Mouse (Mus musculus) natural killer cell, adult 2 months (primary cell): ENCODE data around the gene 1700016H13Rik.
A peak's percentile ranks its signal among the peaks of the same experiment; 100 is the strongest.

Source experiments
- DNase-seq, 2 experiments: peaks; one replicate each; pipeline ENCODE4 v3.0.0; 2022; ENCODE audit warnings: low spot score in 2 of 2

1700016H13Rik gene

DNA sequence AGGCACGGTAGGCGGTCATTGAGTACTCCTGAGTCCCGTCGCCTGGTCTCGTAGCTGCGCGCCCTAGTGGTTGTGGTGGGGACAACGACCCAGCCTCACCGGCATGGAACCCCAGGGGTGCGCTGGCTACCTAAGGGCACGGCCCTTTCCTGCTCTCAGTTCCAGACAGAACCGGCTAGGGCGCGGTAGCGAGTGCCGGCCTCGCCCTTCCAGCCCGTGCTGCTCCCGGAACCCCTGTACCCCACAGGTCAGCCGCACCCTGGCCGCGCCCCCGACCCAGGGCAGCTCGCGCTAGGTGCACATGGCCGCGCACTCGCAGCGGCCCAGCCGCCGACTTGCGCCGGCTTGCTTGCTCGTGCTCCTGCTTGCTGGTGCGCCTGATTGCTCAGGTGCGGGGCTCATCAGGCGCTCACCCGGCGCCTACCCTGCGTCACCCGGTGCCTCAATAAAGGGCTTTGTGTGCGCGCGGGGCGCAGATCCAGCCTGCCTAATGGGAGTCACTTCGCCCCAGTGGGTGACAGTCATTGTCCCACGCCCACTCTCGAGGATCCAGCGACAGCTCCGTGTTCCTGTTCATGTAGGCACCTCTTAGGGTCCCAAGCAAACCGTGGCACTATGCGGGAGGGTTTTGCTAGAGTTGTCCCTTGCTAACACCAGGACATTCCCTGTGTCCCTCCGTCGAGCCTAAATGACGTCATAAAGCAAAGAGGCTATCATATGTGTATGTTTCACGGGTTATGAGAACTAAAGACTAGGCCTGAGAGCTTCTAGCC lies at the start of gene 1700016H13Rik:
Gene 1700016H13Rik (minus strand): TSS at position 665 of the 773 bp plus-strand sequence.
- peak; percentile 53 to 74 for DNase-seq

DNA sequence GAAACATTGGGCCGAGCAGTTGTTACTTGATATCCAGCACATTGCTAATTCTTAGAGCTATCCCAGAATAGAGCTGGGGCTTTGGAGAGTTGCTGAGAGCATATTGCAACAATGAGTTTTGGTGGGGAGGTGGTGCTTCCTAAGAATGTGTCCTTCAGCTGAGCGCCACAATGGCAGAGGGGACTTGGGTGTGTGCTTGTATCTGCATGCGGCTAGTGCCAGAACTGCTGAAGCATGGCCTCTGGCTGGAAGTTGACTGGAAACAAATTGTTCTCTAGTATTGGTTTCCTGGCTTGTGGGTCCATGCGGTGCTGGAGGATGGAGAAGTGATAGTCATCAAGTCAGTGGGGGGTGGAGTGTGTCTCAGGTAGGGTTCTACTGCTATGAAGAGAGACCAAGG lies 49.5 kb upstream of the 1700016H13Rik start:
- no peak for DNase-seq

DNA sequence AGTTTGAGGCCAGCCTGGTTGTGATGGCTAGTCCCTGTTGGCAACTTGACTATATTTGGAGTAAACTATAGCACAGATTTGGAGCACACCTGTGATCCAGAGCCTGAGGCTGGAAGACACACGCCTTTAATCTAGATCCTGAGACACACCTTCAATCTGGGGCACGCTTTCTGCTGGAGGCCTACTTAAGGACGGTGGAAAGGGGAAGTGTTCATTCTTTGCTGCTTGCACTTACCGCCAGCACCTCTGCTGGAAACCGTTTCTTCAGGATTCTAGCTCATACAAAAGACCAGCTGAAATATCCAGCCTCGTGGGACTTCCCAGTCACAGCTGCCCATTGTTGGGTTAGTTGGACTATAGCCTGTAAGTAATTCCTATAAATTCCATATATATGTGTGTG lies 46.7 kb upstream of the 1700016H13Rik start:
- no peak for DNase-seq

DNA sequence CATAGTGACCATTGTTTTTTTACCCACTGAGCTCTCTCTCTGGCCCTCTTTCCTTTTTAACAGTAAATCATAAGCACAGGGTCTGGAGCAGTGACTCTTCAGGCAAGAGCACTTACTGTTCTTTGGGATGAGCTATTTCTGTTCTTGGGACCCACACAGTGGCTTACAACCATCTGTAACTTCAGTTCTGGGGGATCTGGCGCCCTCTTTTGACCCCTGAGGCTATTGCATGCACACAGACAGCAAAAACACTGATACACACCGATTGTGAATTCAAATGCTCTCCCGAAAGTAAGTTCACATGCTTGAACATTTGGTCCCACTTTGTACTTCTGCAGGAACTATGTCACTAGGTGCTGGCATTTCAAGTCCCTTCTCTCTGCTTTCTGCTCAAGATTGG lies 45.7 kb upstream of the 1700016H13Rik start:
- DNase-seq = no peak

DNA sequence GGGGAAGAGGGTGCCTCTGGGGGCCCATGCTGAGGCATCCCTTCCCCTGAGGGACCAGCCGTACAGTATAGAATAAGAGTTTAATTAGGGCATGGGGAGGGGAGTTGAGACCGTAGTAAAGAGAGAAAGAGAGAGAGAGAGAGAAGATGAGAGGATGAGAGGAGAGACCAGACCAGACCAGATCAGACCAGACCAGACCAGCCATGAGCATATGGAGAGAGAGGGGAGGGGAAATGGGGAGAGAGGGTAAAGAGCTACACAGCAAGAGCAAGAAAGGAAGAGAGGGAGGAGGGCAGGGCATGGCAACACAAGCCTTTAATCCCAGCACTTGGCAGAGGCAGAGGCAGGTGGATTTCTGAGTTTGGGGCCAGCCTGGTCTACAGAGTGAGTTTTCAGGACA lies 44.9 kb upstream of the 1700016H13Rik start:
- no peak for DNase-seq

DNA sequence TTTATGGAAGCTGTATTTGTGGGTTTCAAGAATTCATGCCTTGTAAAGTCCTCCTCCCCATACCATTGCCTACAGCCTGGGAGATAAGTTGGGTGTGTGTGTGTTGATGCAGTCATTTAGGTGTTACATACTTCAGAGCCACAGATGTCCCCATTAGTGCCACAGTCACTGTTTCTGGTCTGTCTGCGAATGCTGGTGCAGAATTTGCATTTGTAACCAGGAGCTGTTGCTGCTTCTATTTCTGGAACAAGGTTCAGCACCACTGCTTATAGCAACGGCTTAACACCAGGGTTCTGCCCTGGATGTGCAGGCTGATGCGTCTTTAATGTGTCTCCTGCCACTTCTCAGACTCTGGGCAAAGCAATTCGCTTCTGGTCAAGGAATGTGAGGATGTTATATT lies 43.7 kb upstream of the 1700016H13Rik start:
- DNase-seq = peak in 1 of 2 experiments; percentile 54

DNA sequence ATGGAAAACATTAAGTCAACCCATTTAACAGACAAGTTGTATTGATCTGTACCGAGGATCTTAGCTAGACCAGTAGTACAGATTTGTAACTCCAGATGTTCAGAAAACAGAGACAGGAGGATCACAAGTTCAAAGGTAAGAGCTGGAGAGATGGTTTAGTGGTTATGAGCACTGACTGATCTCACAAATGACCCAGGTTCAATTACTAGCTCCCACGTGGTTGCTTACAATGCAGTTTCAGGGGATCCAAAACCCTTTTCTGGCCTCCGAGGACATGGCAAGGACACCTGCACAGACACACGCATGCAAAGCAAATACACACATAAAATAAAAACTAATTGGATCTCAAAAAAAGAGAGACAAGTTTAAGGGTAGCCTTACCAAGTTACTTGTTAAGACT lies 42.8 kb upstream of the 1700016H13Rik start:
- DNase-seq = no peak

DNA sequence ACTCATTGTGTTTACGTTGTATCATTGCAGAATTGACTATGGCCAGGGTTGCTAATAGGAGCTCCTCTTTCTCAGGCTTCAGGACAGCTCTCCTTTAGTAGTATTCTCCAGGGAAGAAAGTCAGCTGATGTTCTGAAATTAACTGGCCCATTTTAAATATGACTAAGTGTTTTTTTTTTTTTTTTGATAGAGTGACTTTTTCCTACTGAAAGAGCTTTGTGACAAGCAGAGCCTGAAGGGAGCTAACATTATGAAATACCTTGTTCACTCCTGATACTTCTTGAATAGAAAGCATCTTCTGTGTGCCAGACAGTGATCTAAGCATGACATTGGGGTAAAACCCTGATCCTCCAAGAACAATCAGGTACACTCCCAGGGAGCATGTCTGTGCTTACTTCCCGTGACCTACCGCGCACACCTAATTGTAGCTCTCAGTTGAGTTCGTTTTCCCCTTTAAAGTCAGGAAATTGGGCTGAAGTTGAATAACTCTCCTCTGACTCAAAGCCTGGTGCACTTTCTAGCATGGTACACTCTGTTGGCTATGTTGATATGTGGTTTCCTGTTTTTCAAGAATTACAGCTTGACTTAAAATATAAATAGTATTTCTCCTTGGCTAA lies 42.2 kb upstream of the 1700016H13Rik start:
- no peak for DNase-seq

DNA sequence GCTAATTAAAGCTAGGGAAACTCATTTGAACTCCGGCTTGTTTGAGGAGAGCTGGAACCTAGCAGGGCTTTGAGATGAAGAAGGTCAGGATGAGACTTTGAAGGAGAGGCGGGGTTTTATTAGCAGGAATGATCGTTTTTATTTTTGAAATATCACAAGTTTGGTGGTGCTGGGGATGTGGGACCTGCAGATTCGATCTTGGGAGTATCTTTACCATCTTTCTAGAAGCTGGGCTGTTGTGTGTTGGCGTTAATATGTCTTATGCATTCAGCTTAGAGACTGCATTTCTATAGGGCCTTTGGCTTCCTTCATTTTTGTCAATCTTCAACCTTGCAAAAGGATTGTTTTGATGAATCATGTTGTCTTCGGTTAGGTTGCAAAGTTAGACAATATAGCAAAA lies 38.3 kb upstream of the 1700016H13Rik start:
- DNase-seq = no peak

DNA sequence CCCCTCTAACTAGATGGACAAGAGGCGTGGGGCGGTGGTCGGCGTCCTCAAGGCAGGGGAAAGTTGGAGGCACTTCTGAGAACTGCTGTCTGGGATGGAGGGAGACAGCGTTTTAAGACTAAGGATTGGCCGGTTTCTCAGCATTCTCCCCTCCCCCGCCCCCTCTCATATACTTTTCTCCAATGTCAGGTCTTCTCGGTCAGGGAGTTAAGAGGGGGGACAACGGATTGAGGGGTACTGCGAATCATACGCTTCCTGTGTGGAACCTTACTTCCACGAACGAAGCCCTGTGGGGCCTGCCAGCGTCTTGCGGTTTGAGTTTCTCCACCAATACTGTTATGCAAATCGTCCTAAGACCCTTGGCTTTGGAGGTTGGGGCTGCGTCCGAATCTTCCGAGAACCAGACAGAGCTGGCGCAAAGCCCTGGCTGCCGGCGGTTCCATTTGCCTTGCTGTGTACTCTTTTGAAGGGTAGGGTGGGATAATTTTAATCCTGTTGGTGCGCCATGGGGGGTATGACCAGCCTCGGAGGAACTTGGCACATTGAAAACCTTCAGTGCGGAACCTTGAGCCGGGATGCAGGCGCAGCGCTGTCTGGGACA lies 37.3 kb upstream of the 1700016H13Rik start:
- DNase-seq = no peak

DNA sequence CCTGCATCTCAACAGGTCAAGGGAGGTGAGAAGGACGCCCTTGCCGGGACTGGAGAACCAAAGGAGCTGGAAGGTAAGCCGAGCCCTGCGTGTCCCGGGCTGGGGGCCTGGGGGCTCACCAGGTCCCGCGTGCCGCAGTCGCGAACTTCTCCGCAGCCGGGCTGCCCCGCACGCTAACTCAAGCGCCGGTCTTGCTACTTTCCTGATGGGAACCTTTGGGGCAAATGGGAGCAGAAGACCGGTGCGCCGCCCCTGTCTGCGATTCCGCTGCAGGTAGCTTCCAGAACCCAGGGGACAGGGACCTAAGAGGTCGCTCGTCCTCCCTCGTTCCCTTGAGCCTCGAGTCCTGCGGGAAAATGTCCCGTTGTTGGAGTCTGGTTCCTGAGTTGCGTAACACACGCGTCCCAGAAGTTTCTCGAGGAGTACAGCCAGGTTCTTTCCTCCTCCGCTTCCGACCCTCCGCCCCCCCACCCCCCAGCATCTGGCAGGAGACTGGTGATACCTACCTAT lies 36.8 kb upstream of the 1700016H13Rik start:
- DNase-seq = no peak

DNA sequence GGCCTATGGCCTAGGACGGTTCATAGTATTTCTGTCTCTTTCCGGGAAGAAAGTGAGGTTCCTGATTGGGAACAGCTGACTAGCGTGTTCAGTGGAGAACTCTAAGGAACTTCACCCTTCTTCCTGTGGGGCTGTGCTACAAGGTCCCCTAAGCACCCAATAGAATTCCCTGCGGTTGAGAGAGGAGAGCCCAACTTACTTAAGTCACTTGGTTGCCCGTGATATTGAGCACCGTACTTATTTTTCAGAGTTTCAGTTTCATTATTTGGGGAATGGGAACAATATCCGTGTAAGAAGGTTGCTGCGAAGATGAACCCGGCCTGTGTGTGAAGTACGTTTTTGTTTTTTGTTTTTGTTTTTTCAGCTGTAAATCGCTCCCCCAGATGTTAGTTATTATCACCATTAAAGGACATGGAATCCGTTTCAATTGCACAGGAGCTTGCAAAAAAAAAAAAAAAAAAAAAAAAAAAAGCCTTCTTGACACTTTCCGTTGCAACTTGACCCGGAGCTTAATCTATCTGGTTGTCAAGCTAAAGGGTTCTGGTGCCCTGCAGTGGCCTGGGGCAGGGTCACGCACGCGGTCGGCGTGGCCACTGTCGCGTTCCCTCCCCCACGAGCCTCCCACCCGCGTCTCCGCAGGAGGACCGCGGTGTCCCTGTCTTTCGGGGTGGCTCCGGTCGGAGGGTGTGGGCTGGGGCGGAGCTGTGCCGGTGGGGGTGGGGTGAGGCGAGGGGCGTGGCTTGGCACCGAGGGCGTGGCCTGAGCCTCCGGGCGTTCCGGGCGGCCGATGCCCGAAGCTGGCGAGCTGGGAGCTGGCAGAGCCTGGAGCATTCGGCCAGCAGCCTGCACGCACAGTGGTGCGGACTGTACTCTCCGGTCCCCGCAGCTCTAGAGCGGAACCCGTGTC lies 36.1 kb upstream of the 1700016H13Rik start, which contains the start of gene Aff1:
Gene Aff1 (plus strand): TSS at position 751 of the 907 bp plus-strand sequence.
- DNase-seq = peak; percentile 82 to 89

DNA sequence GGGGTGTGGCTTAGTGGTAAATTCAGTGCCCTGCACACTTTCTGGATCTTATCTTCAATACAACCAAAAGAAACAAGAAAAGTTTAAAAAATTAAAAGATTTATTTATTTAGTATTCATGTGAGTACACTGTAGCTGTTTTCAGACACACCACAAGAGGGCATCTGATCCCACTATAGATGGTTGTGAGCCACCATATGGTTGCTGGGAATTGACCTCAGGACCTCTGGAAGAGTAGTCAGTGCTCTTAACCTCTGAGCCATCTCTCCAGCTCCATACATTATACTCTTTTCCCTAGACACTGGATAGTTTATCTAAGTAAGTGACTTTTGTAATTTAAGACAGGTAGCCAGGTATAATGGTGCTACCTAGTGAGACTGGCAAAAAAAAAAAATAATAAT lies 35.4 kb upstream of the 1700016H13Rik start:
- DNase-seq = no peak

DNA sequence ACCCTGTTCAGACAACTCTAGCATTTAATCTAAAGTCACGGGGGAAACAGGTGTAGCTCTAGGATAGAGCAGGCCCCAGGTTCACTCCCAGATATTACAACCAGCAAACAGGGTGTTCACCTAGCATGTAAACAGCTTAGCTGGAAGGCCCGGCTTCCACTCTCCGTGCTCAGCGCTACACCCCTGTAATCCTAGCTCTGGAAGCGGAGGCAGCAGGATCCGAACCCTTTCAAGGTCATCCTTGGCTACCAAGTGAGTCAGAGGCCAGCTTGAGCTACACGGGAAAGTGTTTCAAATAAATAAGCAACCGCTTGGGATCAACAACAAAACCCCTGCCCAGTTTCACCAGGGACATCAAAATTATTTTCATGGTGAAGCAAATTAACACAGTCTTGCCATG lies 34.4 kb upstream of the 1700016H13Rik start:
- DNase-seq = no peak

DNA sequence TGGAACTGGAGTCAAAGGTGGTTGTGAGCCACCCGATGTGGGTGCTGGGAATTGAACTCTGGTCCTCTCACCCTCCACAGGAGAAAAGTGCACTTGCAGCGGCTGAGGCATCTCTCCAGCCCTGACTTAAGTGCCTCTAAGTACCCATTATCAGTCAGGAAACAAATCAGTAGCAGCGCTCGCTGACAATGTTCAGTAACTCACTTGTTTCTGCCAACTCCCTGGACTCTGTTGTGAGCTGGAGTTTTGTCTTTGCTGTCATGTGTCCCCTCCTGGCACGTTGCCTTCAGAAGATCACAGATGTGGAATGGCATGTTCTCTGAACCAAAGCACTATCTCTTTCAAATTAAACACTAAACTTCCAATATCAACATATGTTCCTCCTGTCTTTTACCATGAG lies 33.8 kb upstream of the 1700016H13Rik start:
- DNase-seq = no peak

DNA sequence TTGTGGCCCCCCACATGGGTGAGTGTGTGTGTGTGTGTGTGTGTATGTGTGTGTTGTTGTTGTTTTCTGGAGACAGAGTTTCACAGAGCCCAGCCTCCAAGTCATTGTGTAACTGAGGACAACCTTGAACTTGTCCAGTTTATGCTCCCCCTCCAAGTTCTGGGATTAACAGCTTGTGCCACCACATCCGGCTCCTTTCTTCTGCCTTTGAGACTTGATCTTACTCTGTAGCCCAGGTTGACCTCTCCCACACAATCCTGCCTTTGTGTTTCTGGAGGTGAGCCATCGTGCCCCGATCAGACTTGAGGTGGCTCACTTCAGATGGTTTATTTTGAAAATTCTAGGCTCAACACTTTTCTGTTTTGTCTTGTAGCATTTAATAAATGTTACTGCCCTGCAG lies 26.0 kb upstream of the 1700016H13Rik start:
- DNase-seq = no peak

DNA sequence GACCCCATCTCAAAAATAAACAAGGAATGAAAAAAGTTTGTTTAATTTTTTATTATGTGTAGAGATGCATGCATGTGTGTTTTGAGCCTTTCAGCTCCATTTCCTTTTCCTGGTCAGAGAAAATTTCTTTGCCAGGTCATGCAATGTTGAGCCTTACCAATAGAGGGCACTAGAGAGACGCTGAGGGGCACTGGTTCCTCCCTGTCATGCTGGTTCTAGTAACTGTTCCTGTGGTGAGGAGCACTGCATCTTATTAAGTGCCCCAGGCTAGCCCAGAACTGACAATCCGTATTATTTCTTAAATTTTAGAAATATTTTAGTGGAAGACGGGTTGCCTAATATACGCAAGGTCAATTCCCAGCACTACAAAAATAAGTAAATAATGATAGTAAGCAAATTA lies 24.6 kb upstream of the 1700016H13Rik start:
- DNase-seq = peak; percentile 66 to 77

DNA sequence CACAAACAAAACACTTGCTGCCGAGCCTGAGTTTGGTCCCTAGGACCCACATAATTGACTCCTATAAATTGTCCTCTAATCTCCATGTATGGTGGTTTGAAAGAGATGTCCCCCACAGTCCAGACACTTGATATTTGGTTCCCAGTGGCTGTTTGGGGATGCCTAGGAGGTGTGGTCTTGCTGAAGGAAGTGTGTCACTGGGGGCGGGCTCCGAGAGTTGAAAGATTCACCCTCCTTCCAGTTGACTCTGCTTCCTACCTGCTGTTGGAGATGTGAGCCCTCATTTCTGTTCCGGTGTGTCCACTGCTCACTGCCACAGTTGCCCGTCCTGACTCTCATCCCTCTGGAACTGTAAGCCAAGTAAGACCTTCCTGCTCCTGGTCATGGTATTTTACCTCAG lies 23.2 kb upstream of the 1700016H13Rik start:
- no peak for DNase-seq

DNA sequence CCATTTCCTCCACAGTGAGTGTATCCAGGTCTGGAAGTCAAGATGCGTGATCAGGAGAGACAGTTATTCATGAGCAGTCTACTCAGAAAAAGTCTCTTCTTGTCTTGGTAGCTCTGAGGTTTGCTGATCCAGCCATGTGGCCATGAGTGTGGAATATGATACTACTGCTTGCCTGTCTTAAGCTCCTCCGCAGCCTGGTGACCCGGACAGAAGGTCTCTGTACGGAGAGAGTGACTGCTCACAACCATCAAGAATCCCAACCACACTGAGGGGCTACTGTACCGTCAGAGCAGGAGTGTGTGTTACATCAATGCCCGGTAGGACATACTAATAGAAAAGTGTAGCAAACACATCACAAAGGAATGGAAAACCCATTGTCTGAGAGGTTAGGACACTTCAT lies 22.1 kb upstream of the 1700016H13Rik start:
- no peak for DNase-seq

DNA sequence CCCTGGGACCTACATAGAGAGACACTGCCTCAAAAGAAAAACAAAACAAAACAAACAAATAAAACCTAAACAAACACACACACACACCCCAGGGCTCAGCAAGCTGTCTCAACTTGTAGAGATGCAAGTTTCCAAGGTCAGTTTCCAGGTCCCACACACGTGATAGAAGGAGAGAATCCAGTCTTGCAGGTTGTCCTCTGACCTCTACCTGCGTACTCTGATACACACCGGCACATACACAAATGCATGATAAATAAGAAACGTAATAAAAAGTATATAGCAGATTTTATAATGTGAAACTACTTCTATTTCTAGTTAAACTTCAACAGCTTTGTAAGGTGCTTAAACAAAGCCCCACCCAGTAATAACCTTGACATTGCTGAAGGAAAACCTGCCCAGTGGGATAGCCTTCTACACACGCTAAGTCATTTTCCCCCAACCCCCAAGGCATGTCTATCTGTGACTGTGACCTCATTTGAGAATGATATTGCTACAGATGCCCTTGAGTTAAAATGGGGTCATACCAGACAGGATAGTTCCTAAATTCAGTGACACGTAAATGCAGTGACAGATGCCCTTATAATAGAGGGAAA lies 20.6 kb upstream of the 1700016H13Rik start:
- no peak for DNase-seq

DNA sequence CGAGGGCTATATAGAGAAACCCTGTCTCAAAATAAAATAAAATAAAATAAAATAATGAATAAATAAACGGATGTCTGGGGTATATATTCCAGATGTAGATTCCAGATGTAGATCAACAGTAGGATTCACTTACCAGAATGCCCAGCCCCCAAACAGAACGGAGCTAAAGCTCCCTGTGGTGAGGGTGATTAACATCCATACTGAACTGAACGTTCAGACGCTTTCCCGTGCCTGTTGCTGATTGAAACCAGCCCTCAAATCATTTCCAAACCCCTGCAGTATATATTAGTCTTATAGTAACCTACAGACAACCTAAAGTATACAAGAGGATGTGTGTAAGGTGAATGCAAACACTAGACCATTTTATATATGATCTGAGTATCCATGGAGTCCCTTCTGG lies 18.7 kb upstream of the 1700016H13Rik start:
- DNase-seq = no peak
